ENCODE assay signal across 10 mouse cellular contexts in genomic region chr13:46907861-46908260, GRCm38 (mm10). TPM values are rescaled to one million over a fixed set of nuclear protein-coding genes. Genes with fewer than 3 reads are reported as not detected.
DNase-seq lines count a peak whose midpoint lies in the region; ATAC-seq lines count a peak whose summit lies in the region.
"Had no signal": no experiment of that assay in that cellular context is flagged by ENCODE, and none has a peak within 500 bp of the region (broad histone marks: within the 10 kb centered on the region; RNA-seq: fewer than 3 reads in every experiment).

No protein-coding gene starts in this region.

- H3K27me3 ChIP-seq in hindbrain, embryonic 10.5 days (ENCODE audit: insufficient read depth, poor library complexity, severe bottlenecking), result no peaks in the 10 kb centered on the region
- no peaks in the 10 kb centered on the region for H3K27me3 ChIP-seq in hindbrain, embryonic 13.5 days
- H3K27me3 ChIP-seq in heart, embryonic 14.5 days (ENCODE audit: control insufficient read depth, insufficient read depth, low read length), result no peaks in the 10 kb centered on the region
- H3K27me3 ChIP-seq in liver, embryonic 11.5 days (replicated peaks; ENCODE audit: control insufficient read depth, insufficient read depth, low read length), result no peaks in the 10 kb centered on the region
- H3K27me3 ChIP-seq: lung, embryonic 15.5 days; Patski had no signal

- no peak overlapping the region for H3K4me2 ChIP-seq in hindbrain, embryonic 13.5 days
- peak overlapping the region; percentile 1; the same call in 1 of the 2 replicates for H3K4me2 ChIP-seq in heart, embryonic 14.5 days (ENCODE audit: low read length)
- H3K4me2 ChIP-seq in liver, embryonic 11.5 days, result no peak overlapping the region
- H3K4me2 ChIP-seq: lung, embryonic 15.5 days had no signal

- no peak overlapping the region for H3K4me3 ChIP-seq in hindbrain, embryonic 10.5 days
- no peak overlapping the region for H3K4me3 ChIP-seq in hindbrain, embryonic 13.5 days
- no peak overlapping the region for H3K4me3 ChIP-seq in heart, embryonic 14.5 days (ENCODE audit: control insufficient read depth in 1 of 2, insufficient read depth in 1 of 2, low read depth in 1 of 2, low read length in 2 of 2)
- H3K4me3 ChIP-seq in liver, embryonic 11.5 days (ENCODE audit: low read depth, low read length), result no peak overlapping the region
- H3K4me3 ChIP-seq: lung, embryonic 15.5 days had no signal

- H3K36me3 ChIP-seq in hindbrain, embryonic 10.5 days, result peaks cover 9% of the 10 kb centered on the region
- peaks cover 6% of the 10 kb centered on the region; the same call in 1 of the 2 replicates for H3K36me3 ChIP-seq in hindbrain, embryonic 13.5 days
- H3K36me3 ChIP-seq in heart, embryonic 14.5 days (ENCODE audit: control insufficient read depth, insufficient read depth, low read length), result no peaks in the 10 kb centered on the region
- H3K36me3 ChIP-seq in liver, embryonic 11.5 days (ENCODE audit: control insufficient read depth, insufficient read depth, low read length), result no peaks in the 10 kb centered on the region
- H3K36me3 ChIP-seq: lung, embryonic 15.5 days had no signal

- peaks cover 6% of the 10 kb centered on the region; the same call in 1 of the 2 replicates for H3K9me3 ChIP-seq in hindbrain, embryonic 10.5 days
- H3K9me3 ChIP-seq in hindbrain, embryonic 13.5 days, result no peaks in the 10 kb centered on the region
- no peaks in the 10 kb centered on the region for H3K9me3 ChIP-seq in heart, embryonic 14.5 days (ENCODE audit: control insufficient read depth, low read length)
- H3K9me3 ChIP-seq in liver, embryonic 11.5 days (ENCODE audit: control insufficient read depth, low read length), result no peaks in the 10 kb centered on the region
- H3K9me3 ChIP-seq: lung, embryonic 15.5 days had no signal

- peaks cover 44% of the 10 kb centered on the region for H3K4me1 ChIP-seq in hindbrain, embryonic 10.5 days (replicated peaks)
- H3K4me1 ChIP-seq in hindbrain, embryonic 13.5 days (replicated peaks), result peaks cover 47% of the 10 kb centered on the region
- H3K4me1 ChIP-seq in heart, embryonic 14.5 days (ENCODE audit: control insufficient read depth in 2 of 2, insufficient read depth in 2 of 2, low read length in 2 of 2), result peaks cover 40 to 60% of the 10 kb centered on the region in 2 experiments
- peaks cover 7% of the 10 kb centered on the region; the same call in 1 of the 2 replicates for H3K4me1 ChIP-seq in liver, embryonic 11.5 days (replicated peaks; ENCODE audit: control insufficient read depth, insufficient read depth, low read length)

- H3K27ac ChIP-seq in hindbrain, embryonic 10.5 days, result no peak overlapping the region
- no peak overlapping the region for H3K27ac ChIP-seq in hindbrain, embryonic 13.5 days
- peak overlapping the region; percentile 58 to 83 for H3K27ac ChIP-seq in heart, embryonic 14.5 days (replicated peaks in 1 of 2; ENCODE audit: control insufficient read depth in 1 of 2, insufficient read depth in 1 of 2, low read depth in 2 of 2, low read length in 2 of 2)
- no peak overlapping the region for H3K27ac ChIP-seq in liver, embryonic 11.5 days (ENCODE audit: low read depth, low read length)
- H3K27ac ChIP-seq: lung, embryonic 15.5 days had no signal

- ATAC-seq in hindbrain, embryonic 13.5 days (ENCODE audit: low FRiP score), result no peak
- ATAC-seq in CD4-positive, CD25-positive, alpha-beta regulatory T cell, adult 4 months, result peak; percentile 63
- no peak for ATAC-seq in heart, embryonic 14.5 days (ENCODE audit: insufficient number of reproducible peaks, insufficient read depth, low FRiP score, low read depth)
- no peak for ATAC-seq in liver, embryonic 11.5 days (replicated peaks; ENCODE audit: low FRiP score)
- ATAC-seq: Patski had no signal

- no peak overlapping the region for H3K9ac ChIP-seq in hindbrain, embryonic 13.5 days
- peak overlapping the region; percentile 4; the same call in 1 of the 2 replicates for H3K9ac ChIP-seq in heart, embryonic 14.5 days (ENCODE audit: low read length)
- no peak overlapping the region for H3K9ac ChIP-seq in liver, embryonic 11.5 days (ENCODE audit: low read depth, low read length)
- H3K9ac ChIP-seq: lung, embryonic 15.5 days had no signal

- DNase-seq in hindbrain, embryonic 10.5 days (ENCODE audit: low spot score), result peak; percentile 28
- DNase-seq in 3T3-L1 (ENCODE audit: low read depth, low spot score) (peak; percentile 55), liver (no peak)
- DNase-seq in liver, embryonic 11.5 days (ENCODE audit: low spot score), result no peak
- DNase-seq in kidney, postnatal 14 days, result no peak

- 71% methylated on average over 10 of the region's 10 CpGs for WGBS in hindbrain, embryonic 10.5 days
- 23% methylated on average over 10 of the region's 10 CpGs for WGBS in hindbrain, embryonic 13.5 days
- 34% methylated on average over 10 of the region's 10 CpGs for WGBS in heart, embryonic 14.5 days
- WGBS in liver, embryonic 11.5 days, result 89% methylated on average over 10 of the region's 10 CpGs

RNA-seq across cellular contexts. Expression of gene Kif13a, which starts 21.8 kb away (rescaled TPM):
- 13.6 and 15.3 TPM in 2 replicates for polyA plus RNA-seq in hindbrain, embryonic 10.5 days (2016; fragmentation: Nextera tagmentation; extraction: Ambion mirVana)
- polyA plus RNA-seq in hindbrain, embryonic 13.5 days (2015; fragmentation: Nextera tagmentation; extraction: Ambion mirVana), result 11.2 and 11.6 TPM in 2 replicates
- 1 to 10 TPM; 5.6 to 7.0 TPM for polyA plus RNA-seq in CD4-positive, CD25-positive, alpha-beta regulatory T cell, adult 4 months (2017; shearing (Covaris generic))
- polyA plus RNA-seq in heart, embryonic 14.5 days (2014; fragmentation: Nextera tagmentation; extraction: Ambion mirVana), result 47.8 and 55.2 TPM in 2 replicates
- polyA plus RNA-seq in liver, embryonic 11.5 days (2014; fragmentation: Nextera tagmentation; extraction: Ambion mirVana), result 9.3 and 13.8 TPM in 2 replicates

Comparison
In these comparisons a context has a peak if more than half of its experiments do, and no peak if none do; other contexts are left out.
1. DNase-seq: peak in hindbrain, embryonic 10.5 days (single experiment) and 3T3-L1 (single experiment); none in liver (single experiment), liver, embryonic 11.5 days (single experiment) and kidney, postnatal 14 days (single experiment).
2. H3K27ac ChIP-seq: peak in heart, embryonic 14.5 days (2 of 2); none in hindbrain, embryonic 10.5 days (single experiment), hindbrain, embryonic 13.5 days (single experiment) and liver, embryonic 11.5 days (single experiment).